Mouse (Mus musculus) liver (tissue): ENCODE data around the gene Crat.

Experiments used
- DNase-seq: peaks from one replicate; pipeline ENCODE4 v3.0.0-alpha.2; 2020; ENCODE audit warnings: mixed read lengths

Crat gene

GRCm38 (mm10) chr2:30402351-30402826, 13.2 kb downstream of the Crat start:
- no peak for DNase-seq

DNA sequence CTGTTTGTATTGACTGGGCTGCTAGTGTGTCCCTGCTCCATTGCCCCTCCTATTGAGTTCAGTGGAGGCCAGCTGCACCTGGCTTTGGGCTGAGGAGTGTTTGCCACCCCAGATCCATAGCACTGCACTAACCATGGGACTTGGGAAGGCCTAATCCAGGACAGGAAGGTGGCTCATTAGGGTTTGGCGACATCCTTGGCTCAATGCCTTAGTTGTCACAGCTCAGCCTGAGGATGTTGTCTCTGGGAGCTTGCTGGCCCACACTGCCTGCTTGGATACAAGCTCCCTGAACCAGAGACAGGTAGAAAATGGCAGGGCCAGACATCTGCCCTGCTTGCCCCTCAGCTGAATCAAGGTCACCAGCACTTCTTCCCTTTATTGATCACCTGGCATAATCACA, 14.0 kb downstream of the Crat start:
- no peak for DNase-seq

- no peak for DNase-seq
These were observed 16.1 kb downstream of the Crat start for GRCm38 (mm10) chr2:30399191-30400171.

DNA sequence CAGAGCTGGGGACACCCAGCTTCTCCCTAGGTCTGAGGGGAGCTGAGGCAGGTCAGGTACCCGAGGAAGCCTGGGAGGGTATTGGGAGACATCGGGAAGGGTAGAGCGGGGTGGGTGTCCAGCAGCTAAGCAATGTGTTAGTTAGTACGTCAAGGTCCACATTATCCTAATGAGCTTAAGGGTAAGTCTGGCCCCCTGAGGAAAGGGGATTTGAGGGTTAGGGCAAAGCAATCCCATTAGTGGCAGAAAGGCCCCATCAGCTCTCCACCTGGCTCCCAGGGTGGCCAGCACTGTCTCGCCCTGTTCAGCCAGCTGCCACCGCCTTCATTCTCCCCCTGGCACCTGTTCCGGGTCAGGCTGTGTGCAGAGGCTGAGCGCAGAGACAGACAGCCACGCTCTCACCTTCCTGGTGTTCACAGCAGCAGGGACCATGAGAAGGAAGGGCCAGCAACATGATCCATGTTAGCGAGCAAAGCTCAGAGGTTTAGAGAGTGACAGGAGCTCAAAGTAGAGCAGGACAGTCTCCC, 17.6 kb downstream of the Crat start:
- DNase-seq, result no peak

DNA sequence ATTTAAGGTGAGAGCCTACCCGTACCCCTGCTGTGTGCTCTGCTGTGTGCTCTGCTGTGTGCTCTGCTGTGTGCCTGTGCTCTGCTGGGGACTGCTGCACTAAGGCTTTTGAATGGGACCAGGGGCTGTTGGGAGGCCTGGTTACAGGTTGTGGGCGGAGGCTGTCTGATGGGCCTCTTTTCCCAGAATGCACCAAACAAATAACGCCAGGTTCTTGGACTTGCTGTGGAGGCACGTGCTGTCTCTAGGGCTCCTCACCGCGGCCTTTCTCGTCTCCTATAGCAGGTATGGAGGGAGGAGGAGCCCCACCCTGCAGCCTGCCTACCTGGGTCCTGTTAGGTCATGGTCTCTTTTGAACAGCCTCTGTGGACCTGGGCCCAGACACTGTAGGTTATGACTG, 19.4 kb downstream of the Crat start:
- DNase-seq, result no peak

- no peak for DNase-seq
These were observed 19.9 kb downstream of the Crat start for GRCm38 (mm10) chr2:30395757-30396156.

- DNase-seq, result no peak
These were observed 22.3 kb downstream of the Crat start for GRCm38 (mm10) chr2:30393370-30393656.

DNA sequence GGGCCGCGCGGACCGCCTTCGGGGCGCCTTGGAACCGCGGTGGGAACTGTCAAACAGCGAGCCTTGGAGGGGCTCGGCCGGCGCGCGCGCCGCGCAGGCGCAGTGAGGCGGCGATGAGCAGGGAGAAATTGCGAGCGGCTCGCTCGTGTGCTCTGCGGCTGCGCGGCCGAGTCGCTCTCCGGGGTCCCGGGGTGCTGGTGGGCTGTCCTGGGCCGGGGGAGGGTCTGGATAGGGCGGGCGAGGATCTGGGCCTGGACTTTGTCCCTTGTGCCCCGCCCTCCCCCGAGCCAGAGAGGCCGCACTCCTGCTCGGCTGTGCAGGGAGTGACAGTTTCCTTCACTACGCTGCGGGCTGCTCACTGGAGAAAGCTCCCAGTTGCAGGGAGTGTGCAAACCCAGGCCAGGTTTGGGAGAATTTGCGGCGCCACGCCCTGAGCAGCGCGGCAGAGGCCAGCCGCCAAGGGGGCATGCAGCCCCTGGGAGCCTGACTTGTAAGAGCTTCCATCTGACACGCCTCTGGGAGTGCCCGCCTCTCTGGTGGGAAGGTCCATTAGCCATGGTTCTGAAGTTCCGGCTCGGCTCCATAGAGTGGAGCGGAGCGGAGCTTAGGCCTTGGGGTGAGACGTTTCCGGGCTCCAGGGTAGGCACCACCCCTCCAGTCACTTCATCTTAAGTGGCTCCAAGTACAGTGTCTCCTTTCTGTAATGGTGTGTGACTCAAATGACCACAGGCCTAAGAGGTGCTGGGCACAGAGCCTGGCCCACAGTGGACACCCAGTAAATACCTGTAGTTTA, 22.8 kb downstream of the Crat start:
- peak; percentile 86 for DNase-seq

DNA sequence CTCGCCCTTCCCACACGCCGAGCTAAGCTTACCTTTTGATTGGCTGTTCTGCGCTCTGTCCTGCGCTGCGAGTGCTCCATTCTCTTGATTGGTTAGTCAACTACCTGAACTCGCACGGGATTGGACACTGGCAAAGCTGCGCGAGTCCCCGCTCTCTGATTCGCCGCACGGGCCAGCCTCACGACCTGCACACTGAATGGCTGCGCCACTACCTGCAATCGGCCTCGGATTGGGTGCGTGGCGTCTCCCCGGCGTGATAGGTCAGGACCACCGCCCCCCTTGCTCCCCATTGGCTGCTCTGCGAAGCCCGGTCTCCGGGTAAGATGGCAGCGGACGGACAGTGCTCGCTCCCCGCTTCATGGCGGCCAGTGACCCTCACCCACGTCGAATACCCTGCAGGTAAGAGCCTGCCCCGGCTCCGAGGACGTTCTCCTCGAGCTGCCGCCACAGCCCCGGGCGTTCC, 23.5 kb downstream of the Crat start, which contains the start of gene Dolpp1:
Dolpp1 (plus strand) TSS at position 141 of the 463 bp plus-strand sequence.
- peak; percentile 98 for DNase-seq

GRCm38 (mm10) chr2:30389000-30389399, 26.6 kb downstream of the Crat start:
- no peak for DNase-seq

DNA sequence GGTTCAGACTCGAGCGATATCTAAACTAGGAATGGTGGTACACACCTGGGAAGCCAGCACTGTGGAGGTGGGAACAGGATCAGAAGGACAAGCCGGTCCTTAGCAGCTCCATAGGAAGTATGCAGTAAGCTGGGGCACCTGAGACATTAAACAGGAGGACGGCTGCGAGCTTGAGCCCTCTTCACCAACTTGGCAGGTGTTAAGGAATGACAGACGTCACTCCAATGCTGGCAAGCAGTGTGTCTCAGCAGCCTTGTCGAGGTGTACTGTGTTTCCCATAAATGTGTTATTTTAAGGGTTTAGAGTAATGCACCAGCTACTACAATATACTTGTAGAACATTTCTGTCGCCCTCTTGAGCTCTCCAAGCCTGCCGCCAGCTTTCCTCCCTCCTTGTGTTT, 28.7 kb downstream of the Crat start:
- no peak for DNase-seq

DNA sequence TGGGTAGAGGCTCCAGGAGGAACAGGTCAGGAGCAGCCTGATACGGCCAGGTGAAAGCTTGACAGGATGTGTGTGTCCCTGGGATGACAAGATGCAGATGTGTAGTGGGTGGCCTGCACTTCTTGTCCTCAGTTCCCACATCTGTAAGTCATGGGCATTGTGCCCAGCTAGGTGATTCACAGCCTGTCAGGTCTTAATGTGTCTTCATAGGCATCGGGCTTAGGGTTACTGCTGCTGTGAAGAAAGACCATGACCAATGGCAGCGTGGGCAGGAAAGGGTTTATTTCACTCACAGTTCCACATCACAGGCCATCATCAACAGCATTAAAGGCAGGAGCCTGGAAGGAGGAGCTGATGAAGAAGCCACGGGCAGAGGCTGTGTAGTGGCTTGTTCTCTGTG, 30.0 kb downstream of the Crat start:
- DNase-seq, result no peak

GRCm38 (mm10) chr2:30384814-30385213, 30.8 kb downstream of the Crat start:
- DNase-seq, result no peak

GRCm38 (mm10) chr2:30381377-30381725, 34.3 kb downstream of the Crat start:
- DNase-seq, result peak; percentile 39

DNA sequence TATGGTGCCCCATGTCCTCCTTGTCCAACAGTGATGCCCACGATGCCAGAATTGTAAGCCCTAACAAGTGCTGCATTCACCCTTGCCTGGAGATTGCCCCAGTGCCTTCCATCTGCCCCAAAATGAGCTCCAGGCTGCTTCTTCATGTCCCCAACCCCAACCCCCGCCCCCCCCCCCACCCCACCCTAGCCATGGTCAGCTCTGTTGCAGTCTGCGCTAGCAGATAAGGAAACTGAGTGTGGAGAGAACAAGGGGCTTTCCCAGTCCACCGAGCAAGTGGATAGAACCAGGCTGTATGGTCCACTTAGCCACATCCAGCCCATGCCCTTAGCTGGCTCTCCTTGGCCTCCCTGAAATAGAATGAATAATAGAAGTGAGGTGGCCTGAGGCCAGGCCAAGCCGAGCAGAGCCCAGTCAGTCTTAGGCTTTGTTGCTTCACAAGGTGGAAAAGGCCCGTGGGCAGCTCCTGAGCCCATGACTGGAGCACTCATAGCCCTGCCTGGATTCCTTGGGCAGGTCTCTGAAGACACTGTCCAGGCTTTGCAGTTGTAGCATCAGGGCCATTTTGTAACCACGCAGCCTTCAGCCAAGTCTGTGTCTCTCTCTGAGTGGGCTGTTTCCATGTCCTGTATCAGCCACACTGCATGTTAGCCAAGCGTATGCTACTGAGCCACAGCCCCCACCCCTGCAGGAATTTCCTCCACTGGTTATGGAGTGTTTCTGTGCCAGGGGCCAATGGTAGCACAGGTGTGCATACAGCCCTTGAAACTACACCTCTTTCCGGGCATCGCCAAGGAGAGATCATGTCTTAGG, 34.8 kb downstream of the Crat start:
- DNase-seq, result peak; percentile 50

DNA sequence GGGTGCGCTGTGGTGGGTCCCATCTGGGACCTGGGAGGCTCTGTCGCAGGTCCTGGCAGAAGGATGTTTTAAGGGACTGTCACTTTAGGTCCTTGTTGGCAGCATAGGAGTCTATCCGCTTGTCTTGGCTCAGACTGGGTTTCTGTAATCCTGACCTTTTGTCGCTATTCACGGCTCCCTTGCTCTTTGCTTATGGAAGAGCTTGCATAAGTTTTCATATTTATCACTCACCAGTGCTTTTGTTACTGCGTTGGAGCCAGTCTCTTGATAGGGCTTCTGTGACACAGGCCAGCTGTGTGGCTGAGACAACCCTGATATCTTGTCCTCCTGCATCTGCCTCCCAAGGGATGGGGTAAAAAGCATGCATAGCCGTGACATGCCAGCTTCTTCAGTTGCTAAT, 36.3 kb downstream of the Crat start:
- no peak for DNase-seq

DNA sequence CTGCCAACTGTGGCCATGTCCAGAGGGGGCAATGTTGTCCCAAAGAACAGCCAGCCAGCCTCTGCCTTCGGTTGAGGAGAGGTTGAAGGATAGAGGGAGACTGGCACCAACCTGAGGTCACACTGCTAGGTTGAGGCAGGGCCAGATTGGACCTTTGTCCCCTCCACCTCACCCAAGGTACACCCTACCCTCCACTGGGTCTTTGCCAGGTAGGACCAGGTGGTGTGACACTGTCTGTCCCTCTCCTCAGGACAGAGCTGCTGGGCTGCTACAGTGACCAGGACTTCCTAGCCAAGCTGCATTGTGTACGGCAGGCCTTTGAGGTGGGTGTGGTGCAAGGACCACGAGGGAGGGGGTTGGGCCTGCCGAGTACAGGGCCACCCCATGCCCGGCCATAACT, 37.9 kb downstream of the Crat start:
- no peak for DNase-seq

DNA sequence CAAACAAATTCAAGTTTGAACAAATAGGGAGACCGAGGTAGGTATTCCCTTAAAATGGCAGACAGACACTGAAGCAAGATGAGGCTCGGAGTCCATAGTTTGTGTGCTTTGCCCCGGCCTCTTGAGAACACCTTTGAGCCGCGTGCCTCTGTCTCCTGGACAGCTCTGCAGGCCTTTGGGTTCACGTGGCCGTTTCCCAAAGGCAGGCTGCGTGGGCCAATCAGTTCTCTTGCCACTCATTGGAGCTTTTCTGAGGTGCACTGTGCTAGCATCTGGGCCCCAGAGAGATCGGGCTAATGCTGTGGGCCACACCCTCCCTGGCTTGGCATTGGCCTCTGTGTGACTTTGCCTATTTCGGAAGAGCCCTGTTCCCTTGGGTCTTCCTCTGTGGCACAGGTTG, 39.7 kb downstream of the Crat start:
- no peak for DNase-seq

GRCm38 (mm10) chr2:30372726-30373125, 42.9 kb downstream of the Crat start:
- DNase-seq, result no peak

DNA sequence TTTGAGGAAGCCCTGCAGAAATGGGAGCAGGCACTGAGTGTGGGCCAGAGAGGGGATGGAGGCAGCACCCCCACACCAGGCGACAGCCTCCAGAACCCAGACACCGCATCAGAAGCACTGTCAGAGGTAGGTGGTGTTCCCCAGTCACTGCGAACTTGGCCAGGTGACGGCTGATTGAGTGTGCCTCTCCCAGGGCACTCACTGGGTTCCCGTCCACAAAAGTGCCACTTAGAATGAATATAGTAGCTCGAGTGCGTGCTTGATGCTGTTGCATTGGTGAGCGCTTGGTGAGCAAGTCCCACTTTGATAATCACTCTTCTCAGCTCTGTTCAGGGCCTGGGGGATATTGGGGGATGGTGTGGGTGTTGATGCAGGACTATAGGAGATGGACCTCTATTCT, 44.1 kb downstream of the Crat start:
- DNase-seq, result no peak

DNA sequence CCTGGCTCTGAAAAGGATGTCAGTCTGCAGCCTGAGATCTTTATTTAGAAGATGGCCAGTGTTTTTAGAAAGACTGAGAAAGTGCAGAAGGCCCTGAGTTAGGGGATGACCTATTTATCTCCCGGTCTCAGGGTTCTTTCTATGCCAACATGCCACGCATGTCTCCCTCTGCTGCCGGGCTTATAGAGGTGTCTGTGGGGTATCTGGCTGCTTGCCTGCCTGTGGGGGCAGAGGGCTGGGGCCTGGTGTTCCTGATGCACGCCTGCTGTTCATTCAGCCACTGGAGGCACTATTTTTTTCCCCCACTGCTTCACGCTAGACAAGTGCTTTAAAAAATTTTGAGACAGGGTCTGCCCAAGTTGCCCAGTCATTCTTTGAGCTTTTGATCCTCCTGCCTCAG, 49.4 kb downstream of the Crat start:
- no peak for DNase-seq

DNA sequence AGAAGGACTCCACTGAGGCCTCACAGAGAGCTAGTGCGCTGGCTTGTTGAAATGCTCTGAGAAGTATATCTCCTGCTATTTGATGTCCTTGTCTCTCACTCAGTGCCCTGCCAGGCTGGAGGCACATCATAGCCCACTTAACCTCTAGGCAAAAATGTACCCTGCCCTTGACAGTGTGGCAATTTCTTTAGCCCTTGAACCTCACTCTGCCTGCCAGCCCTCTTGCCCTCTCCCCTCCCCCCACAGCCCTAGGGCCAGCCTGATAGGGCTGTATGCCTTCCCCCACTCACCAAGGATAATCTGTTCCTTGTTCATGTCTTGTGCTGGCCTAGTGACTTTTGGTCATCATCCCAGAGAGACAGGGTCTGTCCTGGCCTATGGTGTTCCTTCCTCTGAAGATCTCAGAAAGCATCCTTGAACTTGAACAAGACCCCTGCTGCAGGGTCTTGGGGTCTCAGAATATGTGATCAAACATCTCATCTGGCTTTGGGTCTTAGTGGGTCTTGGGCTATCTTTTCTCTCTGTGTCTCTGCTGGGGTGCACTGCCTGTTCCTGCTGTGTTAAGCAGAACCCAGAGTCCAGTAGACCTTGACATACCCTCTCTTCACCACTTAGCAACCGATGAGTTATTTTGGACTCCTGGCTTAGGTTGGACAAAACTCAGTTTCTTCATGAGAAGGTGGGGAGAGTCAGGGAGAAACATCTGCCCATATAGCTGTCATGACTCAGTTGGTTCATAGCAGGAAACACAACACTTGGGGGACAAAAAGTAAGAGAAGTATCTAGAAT, 50.1 kb downstream of the Crat start:
- DNase-seq, result no peak
